Mouse (Mus musculus): ENCODE data around the gene Hsdl1.

Gene Hsdl1

GRCm38 (mm10) chr8:119580441-119581161 lies 5.6 kb upstream of the Hsdl1 start:
- no peak for DNase-seq (ENCODE audit: extremely low read depth, low read depth)

GRCm38 (mm10) chr8:119579096-119579495 lies 4.1 kb upstream of the Hsdl1 start:
- DNase-seq (ENCODE audit: extremely low read depth, low read depth), result no peak

- DNase-seq (ENCODE audit: extremely low read depth, low read depth), result no peak
Observed at GRCm38 (mm10) chr8:119575366-119575726, 363 bp upstream of the Hsdl1 start.

- no peak for DNase-seq (ENCODE audit: extremely low read depth, low read depth)
Observed at GRCm38 (mm10) chr8:119572411-119572810, 2.6 kb downstream of the Hsdl1 start.

GRCm38 (mm10) chr8:119571135-119571534 lies 3.8 kb downstream of the Hsdl1 start:
- no peak for DNase-seq (ENCODE audit: extremely low read depth, low read depth)

GRCm38 (mm10) chr8:119569881-119570280 lies 5.1 kb downstream of the Hsdl1 start:
- no peak for DNase-seq (ENCODE audit: extremely low read depth, low read depth)

- DNase-seq (ENCODE audit: extremely low read depth, low read depth), result no peak
Observed at GRCm38 (mm10) chr8:119568951-119569350, 6.0 kb downstream of the Hsdl1 start.

- no peak for DNase-seq (ENCODE audit: extremely low read depth, low read depth)
Observed at GRCm38 (mm10) chr8:119568251-119568650, 6.7 kb downstream of the Hsdl1 start.

GRCm38 (mm10) chr8:119566367-119566766 lies 8.6 kb downstream of the Hsdl1 start:
- no peak for DNase-seq (ENCODE audit: extremely low read depth, low read depth)

GRCm38 (mm10) chr8:119563849-119564251 lies 11.1 kb downstream of the Hsdl1 start:
- no peak for DNase-seq (ENCODE audit: extremely low read depth, low read depth)

GRCm38 (mm10) chr8:119559402-119559720 lies 15.6 kb downstream of the Hsdl1 start:
- DNase-seq (ENCODE audit: extremely low read depth, low read depth), result no peak

GRCm38 (mm10) chr8:119558603-119559401 lies 16.2 kb downstream of the Hsdl1 start, which contains the start of gene Mbtps1:
Gene Mbtps1, minus strand, starts transcription at chr8:119558735.
- peak; percentile 86 for DNase-seq (ENCODE audit: extremely low read depth, low read depth)

GRCm38 (mm10) chr8:119557821-119558602 lies 17.0 kb downstream of the Hsdl1 start:
- no peak for DNase-seq (ENCODE audit: extremely low read depth, low read depth)

GRCm38 (mm10) chr8:119557132-119557531 lies 17.9 kb downstream of the Hsdl1 start:
- DNase-seq (ENCODE audit: extremely low read depth, low read depth), result no peak

- no peak for DNase-seq (ENCODE audit: extremely low read depth, low read depth)
Observed at GRCm38 (mm10) chr8:119555861-119556260, 19.1 kb downstream of the Hsdl1 start.

GRCm38 (mm10) chr8:119552967-119553366 lies 22.0 kb downstream of the Hsdl1 start:
- no peak for DNase-seq (ENCODE audit: extremely low read depth, low read depth)

- no peak for DNase-seq (ENCODE audit: extremely low read depth, low read depth)
Observed at GRCm38 (mm10) chr8:119548560-119549113, 26.3 kb downstream of the Hsdl1 start.

- no peak for DNase-seq (ENCODE audit: extremely low read depth, low read depth)
Observed at GRCm38 (mm10) chr8:119547019-119547691, 27.8 kb downstream of the Hsdl1 start.

GRCm38 (mm10) chr8:119545791-119546190 lies 29.2 kb downstream of the Hsdl1 start:
- DNase-seq (ENCODE audit: extremely low read depth, low read depth), result no peak

- no peak for DNase-seq (ENCODE audit: extremely low read depth, low read depth)
Observed at GRCm38 (mm10) chr8:119545180-119545579, 29.8 kb downstream of the Hsdl1 start.

- no peak for DNase-seq (ENCODE audit: extremely low read depth, low read depth)
Observed at GRCm38 (mm10) chr8:119544606-119545005, 30.4 kb downstream of the Hsdl1 start.

Measured in MEL-GATA-1-ER (cell line).